Mouse (Mus musculus): Measurements from ENCODE around the gene Actl7b.

Gene Actl7b

GRCm38 (mm10) chr4:56741041-56741493, at the start of gene Actl7b:
Gene Actl7b (minus strand): TSS chr4:56741443.
- DNase-seq (ENCODE audit: low read depth): no peak

GRCm38 (mm10) chr4:56771065-56771464, 29.8 kb upstream of the Actl7b start:
- DNase-seq (ENCODE audit: low read depth): no peak

- no peak for DNase-seq (ENCODE audit: low read depth)
Observed at GRCm38 (mm10) chr4:56768913-56769312, 27.7 kb upstream of the Actl7b start.

GRCm38 (mm10) chr4:56767861-56768284, 26.6 kb upstream of the Actl7b start:
- DNase-seq (ENCODE audit: low read depth): no peak

GRCm38 (mm10) chr4:56757693-56758092, 16.4 kb upstream of the Actl7b start:
- no peak for DNase-seq (ENCODE audit: low read depth)

GRCm38 (mm10) chr4:56756966-56757600, 15.8 kb upstream of the Actl7b start:
- DNase-seq (ENCODE audit: low read depth): no peak

GRCm38 (mm10) chr4:56756021-56756420, 14.8 kb upstream of the Actl7b start:
- DNase-seq (ENCODE audit: low read depth): no peak

GRCm38 (mm10) chr4:56747456-56747855, 6.2 kb upstream of the Actl7b start:
- no peak for DNase-seq (ENCODE audit: low read depth)

GRCm38 (mm10) chr4:56746345-56746744, 5.1 kb upstream of the Actl7b start:
- no peak for DNase-seq (ENCODE audit: low read depth)

- no peak for DNase-seq (ENCODE audit: low read depth)
Observed at GRCm38 (mm10) chr4:56743363-56744195, 2.3 kb upstream of the Actl7b start, which contains the start of gene Actl7a. Gene Actl7a (plus strand): TSS chr4:56743413.

- no peak for DNase-seq (ENCODE audit: low read depth)
Observed at GRCm38 (mm10) chr4:56742698-56743097, 1.5 kb upstream of the Actl7b start.

- no peak for DNase-seq (ENCODE audit: low read depth)
Observed at GRCm38 (mm10) chr4:56740611-56741010, 632 bp downstream of the Actl7b start.

GRCm38 (mm10) chr4:56740020-56740485, 1.2 kb downstream of the Actl7b start, which contains the start of gene Gm26657:
Gene Gm26657 (plus strand): TSS chr4:56740070.
- no peak for DNase-seq (ENCODE audit: low read depth)

GRCm38 (mm10) chr4:56725839-56726238, 15.4 kb downstream of the Actl7b start:
- peak; percentile 34 for DNase-seq (ENCODE audit: low read depth)

GRCm38 (mm10) chr4:56723237-56723636, 18.0 kb downstream of the Actl7b start:
- no peak for DNase-seq (ENCODE audit: low read depth)

GRCm38 (mm10) chr4:56722346-56722745, 18.9 kb downstream of the Actl7b start:
- no peak for DNase-seq (ENCODE audit: low read depth)

GRCm38 (mm10) chr4:56721469-56721868, 19.8 kb downstream of the Actl7b start:
- peak; percentile 32 for DNase-seq (ENCODE audit: low read depth)

GRCm38 (mm10) chr4:56720403-56720802, 20.8 kb downstream of the Actl7b start:
- no peak for DNase-seq (ENCODE audit: low read depth)

- DNase-seq (ENCODE audit: low read depth): no peak
Observed at GRCm38 (mm10) chr4:56719456-56719855, 21.8 kb downstream of the Actl7b start.

GRCm38 (mm10) chr4:56718573-56719442, 22.4 kb downstream of the Actl7b start:
- DNase-seq (ENCODE audit: low read depth): no peak

- DNase-seq (ENCODE audit: low read depth): no peak
Observed at GRCm38 (mm10) chr4:56717932-56718331, 23.3 kb downstream of the Actl7b start.

- DNase-seq (ENCODE audit: low read depth): no peak
Observed at GRCm38 (mm10) chr4:56716801-56717200, 24.4 kb downstream of the Actl7b start.

Measured in induced T-regulatory cell, adult 2 months (primary cell).